Mouse (Mus musculus) natural killer cell, adult 2 months (primary cell): ENCODE data around the gene Sesn1.
"Not testable (repeated sequence)": the region's sequence is repeated elsewhere in the genome, so short reads cannot be mapped to it uniquely, and the experiment has no call there.

Experiments
- DNase-seq, 2 experiments: peaks; one replicate each; pipeline ENCODE4 v3.0.0; 2022; ENCODE audit warnings: low spot score in 2 of 2

Gene Sesn1

GRCm38 (mm10) chr10:41907950-41908349 is 98.2 kb downstream of the Sesn1 start:
- DNase-seq: no peak

GRCm38 (mm10) chr10:41908899-41909298 is 99.2 kb downstream of the Sesn1 start:
- DNase-seq: no peak

GRCm38 (mm10) chr10:41912290-41912994 is 102.7 kb downstream of the Sesn1 start:
- DNase-seq: no peak

GRCm38 (mm10) chr10:41926726-41927125 is 117.0 kb downstream of the Sesn1 start:
- no peak for DNase-seq

GRCm38 (mm10) chr10:41930966-41931365 is 121.2 kb downstream of the Sesn1 start:
- DNase-seq: no peak

- no peak for DNase-seq
These were observed 122.2 kb downstream of the Sesn1 start for GRCm38 (mm10) chr10:41931962-41932361.

GRCm38 (mm10) chr10:41932943-41933342 is 123.2 kb downstream of the Sesn1 start:
- no peak for DNase-seq

GRCm38 (mm10) chr10:41933536-41933935 is 123.8 kb downstream of the Sesn1 start:
- peak; percentile 58 to 65 for DNase-seq

- DNase-seq: no peak
These were observed 125.1 kb downstream of the Sesn1 start for GRCm38 (mm10) chr10:41934633-41935475.

GRCm38 (mm10) chr10:41935476-41935829 is 125.7 kb downstream of the Sesn1 start:
- DNase-seq: no peak

GRCm38 (mm10) chr10:41936100-41936499 is 126.4 kb downstream of the Sesn1 start:
- DNase-seq: no peak

GRCm38 (mm10) chr10:41937176-41937575 is 127.4 kb downstream of the Sesn1 start:
- peak; percentile 72 to 84 for DNase-seq

GRCm38 (mm10) chr10:41939090-41939489 is 129.4 kb downstream of the Sesn1 start:
- no peak for DNase-seq

- not testable (repeated sequence) for DNase-seq
These were observed 142.6 kb downstream of the Sesn1 start for GRCm38 (mm10) chr10:41952354-41952753.

GRCm38 (mm10) chr10:41952850-41953527 is 143.3 kb downstream of the Sesn1 start:
- DNase-seq: peak; percentile 12 to 40

- no peak for DNase-seq
These were observed 143.8 kb downstream of the Sesn1 start for GRCm38 (mm10) chr10:41953528-41953864.

- DNase-seq: peak; percentile 54 to 70
These were observed 147.9 kb downstream of the Sesn1 start for GRCm38 (mm10) chr10:41957421-41958225.
